Mouse (Mus musculus): Measurements from ENCODE around the gene Glrx2.

Glrx2 gene

DNA sequence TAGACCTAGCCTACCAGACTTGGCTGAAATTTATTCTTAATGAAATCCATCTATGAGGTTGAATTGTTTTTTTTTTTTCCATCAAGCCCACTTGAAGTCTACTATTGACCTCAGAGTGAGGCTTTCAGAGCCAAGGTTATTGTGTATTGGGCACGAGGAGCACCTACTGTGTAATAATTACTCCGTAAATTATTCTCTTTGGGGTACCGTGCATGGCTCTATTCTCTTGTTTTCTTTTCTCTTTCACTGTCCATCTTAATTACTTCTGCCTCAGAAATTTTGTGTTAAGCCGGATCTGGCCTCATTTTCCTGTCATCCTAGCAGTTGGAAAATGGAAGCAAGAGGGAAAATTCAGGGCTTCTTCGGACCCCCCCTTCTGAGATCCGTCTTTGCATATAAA, 26.0 kb downstream of the Glrx2 start:
- DNase-seq (ENCODE audit: extremely low spot score, low read depth, low spot score), result no peak

DNA sequence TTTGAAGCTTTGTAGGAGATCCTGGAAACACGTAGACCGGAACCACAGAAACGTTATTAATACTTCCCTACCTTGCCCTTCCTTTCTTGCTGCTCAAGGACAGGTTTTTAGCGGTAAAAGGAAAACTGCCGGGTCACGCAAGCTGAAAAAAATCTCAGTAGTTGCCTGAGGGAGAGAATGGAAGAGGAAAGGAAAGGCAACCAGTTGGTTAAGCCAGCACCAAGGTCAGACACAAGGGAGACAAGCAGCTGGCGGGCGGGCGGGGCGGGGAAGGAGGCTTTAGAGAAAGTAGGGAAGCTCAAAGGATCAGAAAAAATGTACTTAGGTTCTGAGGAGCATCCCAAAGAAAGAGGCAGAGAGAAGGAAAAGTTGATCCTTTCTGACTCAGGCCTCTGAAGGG, 29.7 kb downstream of the Glrx2 start:
- DNase-seq (ENCODE audit: extremely low spot score, low read depth, low spot score), result no peak

DNA sequence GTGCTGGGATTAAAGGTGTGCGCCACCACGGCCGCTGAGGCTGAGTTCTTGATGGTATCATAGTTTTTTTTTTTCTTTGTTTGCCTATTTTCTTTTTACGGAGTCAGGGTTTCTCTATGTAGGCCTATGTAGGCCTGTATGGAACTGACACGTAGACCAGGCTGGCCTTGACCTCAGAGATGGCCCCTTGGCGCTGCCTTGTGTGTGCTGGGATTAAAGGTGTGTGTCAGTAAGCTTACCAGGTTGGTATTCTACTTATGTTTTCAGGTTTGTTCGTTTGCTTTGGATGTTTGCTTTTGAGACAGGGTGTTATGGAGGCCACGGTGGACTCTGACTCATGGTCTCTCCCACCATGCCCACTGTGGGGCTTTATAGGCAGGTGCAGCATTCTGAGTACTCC, 46.0 kb downstream of the Glrx2 start:
- no peak for DNase-seq (ENCODE audit: extremely low spot score, low read depth, low spot score)

DNA sequence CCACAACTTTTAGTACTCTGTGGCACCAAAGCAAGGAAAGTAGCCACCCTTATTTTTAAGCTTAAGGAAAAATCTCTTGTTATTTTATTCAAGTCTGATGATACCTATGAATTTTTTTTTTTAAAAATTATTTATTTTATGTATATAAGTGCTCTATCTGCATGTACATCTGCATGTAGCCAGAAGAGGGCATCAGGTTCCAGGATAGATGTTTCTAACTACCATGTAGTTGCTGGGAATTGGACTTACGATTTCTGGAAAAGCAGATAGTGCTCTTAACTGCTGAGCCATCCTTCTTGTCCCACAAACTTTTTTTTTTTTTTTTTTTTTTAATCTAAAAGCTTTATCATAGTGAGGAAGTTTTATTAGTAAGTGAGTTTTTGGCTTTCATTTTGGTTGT, 48.3 kb downstream of the Glrx2 start:
- DNase-seq (ENCODE audit: extremely low spot score, low read depth, low spot score), result no peak

DNA sequence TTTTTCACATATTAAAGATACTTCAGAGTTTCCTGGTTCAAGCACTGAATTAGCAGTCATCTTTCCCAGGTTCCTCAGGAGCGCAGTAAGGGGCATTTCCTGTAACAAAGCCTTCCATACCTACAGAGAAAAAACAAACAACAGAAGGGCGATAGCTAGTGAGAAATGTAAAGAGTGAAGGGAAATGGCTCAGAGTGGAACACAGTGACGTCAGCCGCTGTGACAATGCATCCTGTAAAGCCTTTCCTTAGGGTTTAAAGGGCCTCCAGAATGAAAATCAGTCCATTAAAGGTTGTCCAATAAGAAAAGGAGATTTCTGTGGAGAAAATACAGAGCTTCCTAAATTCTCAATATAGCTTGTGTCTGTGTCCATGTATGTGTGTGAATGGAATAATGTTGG, 49.7 kb downstream of the Glrx2 start:
- DNase-seq (ENCODE audit: extremely low spot score, low read depth, low spot score), result no peak

DNA sequence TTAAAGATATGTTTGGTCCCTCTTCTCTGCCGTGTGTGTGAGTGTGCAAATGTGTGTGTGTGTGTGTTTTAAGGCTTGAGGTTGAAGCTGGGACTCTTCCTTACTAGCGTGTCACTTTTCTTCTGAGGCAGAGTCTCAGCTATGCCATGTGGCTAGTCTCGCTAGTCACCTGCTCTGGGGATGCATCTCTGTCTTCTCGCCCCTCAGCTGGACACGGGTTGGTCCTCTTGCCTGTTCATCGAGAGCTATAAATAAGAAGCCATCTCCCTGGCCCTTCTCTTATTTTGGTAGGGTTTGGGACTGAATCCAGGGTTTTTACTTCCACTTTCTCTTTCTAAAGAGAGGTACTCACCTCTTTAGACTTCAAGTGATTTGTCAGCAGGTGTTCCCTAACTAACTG, 50.1 kb downstream of the Glrx2 start:
- no peak for DNase-seq (ENCODE audit: extremely low spot score, low read depth, low spot score)

DNA sequence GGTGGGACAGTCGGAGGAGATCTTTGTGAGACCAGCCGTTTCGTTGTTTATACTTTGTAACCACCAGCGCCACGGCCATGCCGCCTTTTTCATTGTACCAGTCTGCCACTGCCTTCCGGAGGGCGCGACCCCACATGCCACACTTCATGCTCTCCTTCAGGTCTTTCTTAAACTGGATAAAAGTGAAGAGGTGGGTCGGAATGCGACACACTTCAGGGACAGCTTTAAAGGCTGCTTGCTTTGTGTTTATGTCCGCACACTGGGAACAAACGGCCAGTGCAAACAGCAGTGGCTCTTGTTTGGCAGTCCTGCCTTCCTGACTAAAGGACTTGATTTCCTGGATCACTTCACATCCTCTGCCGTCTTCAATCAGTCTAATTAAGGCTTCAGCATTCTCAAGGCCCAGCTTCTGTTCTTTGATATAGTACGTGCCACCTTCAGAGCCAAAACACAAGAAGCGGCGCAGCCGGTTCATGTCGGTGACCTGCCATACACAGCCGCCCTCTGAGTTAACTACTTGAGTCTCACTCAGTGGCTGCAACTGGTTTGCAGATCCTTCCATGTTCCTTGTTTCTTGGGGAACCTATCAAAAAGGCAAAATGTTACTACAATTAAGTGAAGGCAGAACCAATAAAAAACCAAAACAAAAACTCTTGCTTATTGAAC, 54.4 kb downstream of the Glrx2 start:
- no peak for DNase-seq (ENCODE audit: extremely low spot score, low read depth, low spot score)

DNA sequence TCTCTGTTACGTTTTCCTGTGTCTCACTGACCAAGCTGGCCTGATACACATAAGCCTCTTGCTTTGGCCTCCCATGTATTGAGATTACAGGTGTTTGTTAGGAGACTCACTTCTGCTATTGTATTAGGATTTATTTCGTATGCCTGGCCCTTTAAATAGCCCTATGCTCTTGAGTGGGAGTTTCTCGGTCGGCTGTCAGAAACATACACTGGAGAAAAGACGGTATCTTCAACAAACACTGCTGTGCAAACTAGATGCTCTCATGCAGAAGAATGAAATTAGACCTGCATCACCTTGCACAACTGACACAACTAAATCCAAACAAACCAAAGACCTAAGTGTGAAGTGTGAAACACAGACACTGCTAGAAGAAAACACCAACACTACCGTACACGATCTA, 56.9 kb downstream of the Glrx2 start:
- DNase-seq (ENCODE audit: extremely low spot score, low read depth, low spot score), result no peak

DNA sequence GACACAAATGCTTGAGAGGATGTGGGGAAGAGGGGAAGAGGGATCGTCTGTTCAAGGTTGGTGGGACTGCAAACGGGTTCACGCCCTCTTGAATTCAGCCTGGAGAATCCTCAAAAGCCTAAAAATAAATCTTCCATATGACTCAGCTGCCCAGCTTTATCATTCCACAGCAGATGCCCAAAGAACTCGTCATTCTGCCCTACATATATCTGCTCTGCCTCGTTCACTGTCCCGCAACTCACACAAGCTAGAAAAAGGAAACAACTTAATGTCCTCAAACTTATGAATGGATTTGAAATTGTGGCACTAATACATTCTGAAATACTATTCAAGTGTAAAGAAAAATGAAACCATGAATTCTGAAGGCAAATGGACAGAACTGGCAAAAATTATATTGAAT, 57.8 kb downstream of the Glrx2 start:
- no peak for DNase-seq (ENCODE audit: extremely low spot score, low read depth, low spot score)

DNA sequence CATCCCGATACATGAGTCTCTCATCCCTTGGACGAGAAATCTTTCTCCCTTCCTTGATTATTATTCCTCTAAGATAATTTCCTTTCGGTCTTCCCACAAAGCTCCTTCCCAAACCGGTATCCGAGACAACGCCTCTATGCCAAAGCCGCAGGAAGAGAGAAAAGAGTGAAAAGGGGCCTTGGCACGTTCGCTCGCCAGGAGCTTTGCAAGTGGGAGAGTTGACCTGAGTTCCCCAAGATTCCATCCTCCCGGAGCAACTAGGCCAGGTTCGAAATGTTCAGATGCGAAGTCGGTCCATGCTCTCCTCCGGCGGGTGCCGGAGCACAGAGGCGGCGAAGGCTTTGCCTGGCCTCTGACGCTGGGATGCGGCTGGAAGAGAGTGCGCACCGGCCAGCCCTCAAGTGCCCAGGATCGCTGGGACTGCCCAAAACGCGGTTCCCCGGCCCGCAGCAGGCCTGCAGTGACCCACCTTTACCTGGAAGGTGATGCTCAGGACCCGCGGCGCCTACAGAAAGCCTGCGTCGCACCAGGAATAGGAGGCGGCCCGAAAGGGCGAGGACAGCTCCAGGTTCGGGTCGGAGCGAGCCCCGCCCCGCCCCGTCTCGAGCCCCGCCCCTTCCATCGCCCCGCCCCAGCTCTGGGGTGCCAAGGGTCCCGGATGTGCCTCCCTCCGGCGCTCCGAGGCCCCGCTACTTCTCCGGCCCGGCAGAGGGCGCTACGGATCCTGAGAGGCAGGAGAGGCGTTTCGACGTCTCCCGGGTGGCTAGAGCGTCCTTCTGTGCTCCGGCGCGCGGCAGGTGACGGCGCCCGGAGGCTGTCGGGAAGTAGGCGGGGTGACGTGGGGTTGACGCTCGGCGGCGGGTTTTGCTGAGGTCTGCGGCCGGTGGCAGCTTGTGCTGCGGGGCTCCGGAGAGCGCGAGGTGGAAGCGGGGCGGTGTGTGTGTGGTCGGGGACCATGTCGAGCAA, 60.6 kb downstream of the Glrx2 start, which contains the start of the genes Trove2 and Uchl5:
Gene Trove2 (minus strand): TSS at position 623 of the 966 bp plus-strand sequence.
Gene Uchl5 (plus strand): TSS at position 827 of the 966 bp plus-strand sequence.
- DNase-seq (ENCODE audit: extremely low spot score, low read depth, low spot score), result peak; percentile 53

DNA sequence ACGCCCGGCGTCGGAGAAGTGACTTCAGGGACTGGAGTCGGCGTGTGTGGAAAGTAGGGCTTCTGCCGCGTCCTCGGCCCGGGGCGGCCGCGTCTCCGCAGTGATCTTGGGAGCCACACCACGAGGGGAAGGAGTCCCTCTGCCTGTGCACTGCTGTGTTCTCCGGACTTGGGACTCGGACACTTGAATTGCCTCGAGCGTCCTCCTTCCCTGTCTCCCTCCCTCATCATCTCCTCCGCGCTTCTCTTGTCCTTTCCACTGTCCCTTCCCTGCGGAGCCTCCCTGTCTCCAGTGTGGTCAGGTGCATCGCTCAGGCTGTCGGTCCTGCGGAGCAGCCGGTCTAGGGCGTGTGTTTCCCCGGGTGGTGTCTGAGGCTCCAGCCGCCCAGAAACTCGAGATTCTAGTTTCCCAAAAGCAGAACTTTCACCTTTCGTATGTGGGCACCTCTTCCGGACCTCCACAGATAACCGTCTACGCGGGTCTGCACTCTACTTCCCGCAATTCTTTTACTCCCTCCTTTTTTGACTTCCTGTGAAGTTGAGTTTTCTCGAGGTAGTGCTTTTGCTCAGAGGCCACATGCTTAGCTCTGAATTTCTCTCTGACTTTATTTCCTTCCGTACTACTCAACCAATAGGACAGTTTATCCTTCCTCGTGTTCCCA, 61.5 kb downstream of the Glrx2 start:
- DNase-seq (ENCODE audit: extremely low spot score, low read depth, low spot score), result no peak

DNA sequence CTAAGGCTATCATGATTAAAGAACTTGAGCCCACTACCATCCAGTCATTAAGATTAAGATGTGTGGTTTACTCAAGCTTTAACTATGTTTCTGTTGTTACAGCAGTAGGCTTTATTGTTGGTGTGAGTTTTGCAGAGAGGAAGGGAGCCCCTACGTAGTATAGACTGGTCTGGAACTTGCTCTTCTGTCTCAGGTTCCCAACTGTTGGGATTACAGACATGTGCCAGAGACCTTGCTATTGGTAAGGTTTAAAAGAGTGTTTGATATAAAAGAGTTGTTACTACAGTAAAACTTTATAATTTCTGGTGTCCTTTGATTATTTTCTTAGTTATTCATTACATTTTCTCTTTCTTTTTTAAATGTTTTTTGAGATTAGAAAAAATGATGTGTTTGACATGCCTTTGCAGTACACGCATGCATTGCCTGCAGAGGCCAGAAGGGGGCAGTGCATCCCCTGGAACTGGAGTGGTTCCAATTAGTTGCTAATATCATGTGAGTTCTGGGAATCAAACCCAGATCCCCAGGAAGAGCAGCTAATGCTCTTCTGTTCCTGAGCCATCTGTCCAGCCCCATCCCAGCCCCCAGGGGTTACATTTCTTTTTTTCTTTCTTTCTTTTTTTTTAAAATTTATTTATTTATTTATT, 72.6 kb downstream of the Glrx2 start:
- no peak for DNase-seq (ENCODE audit: extremely low spot score, low read depth, low spot score)

Measured in hindlimb bud, embryonic 11.5 days (tissue).